Mouse (Mus musculus) bone marrow macrophage, adult 2 months (primary cell): ENCODE results near the gene Svs4.

ENCODE experiments used
- CTCF ChIP-seq: IDR thresholded peaks from 2 replicates; pipeline ENCODE4 v1.5.1; 2012; ENCODE audit warnings: low read depth, mild to moderate bottlenecking, low read length, moderate library complexity
- POLR2A ChIP-seq: IDR thresholded peaks from 2 replicates; pipeline ENCODE4 v1.6.1; 2012; ENCODE audit warnings: mild to moderate bottlenecking, low read depth, low read length, borderline replicate concordance

DNA sequence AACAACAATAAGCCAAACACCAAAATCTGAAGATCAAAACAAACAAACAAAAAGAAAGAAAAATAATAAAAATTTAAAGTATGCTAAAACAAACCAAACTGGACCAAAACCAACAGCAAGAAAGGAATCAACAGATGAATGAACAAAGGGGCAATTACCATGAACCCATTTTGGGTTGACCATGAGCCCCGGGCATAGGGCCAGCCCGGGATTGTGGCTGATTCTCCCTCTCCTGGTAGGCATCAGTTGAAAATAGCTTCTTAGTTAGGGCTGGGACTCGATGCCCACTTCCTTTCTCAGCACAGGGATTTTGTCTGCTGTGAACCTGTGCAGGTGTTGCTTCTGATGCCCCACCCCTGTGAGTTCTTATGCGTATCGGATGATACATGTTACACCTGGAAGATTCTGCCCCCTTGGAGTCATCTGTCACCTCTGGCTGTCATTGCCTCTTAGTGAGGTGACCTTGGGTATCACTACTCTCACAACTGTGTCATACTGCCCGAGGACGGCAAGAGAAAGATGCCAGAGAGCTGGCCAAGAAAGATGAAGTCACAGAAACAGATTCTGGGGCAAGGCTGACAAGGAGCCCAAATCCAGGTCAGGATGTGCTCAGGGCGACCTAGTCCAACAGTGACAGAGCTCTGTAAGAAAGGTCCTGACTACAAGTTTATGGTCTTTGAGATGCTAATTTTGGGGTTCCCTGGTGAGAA is 49.7 kb downstream of the Svs4 start:
- no peak for TF ChIP-seq POLR2A
- no peak for TF ChIP-seq CTCF
